Mouse (Mus musculus) lung, postnatal 0 days (tissue): ENCODE data around the gene Hipk2. TPM values are rescaled to one million over a fixed set of nuclear protein-coding genes. Genes with fewer than 3 reads are reported as not detected.

Source experiments
- ATAC-seq: fragments of 200-750 bp; cut with Nextera tagmentation; 2 replicates; pipeline ENCODE4 v1.8.0; 2017; ENCODE audit warnings: moderate library complexity
- DNase-seq: peaks from one replicate; pipeline ENCODE4 v3.0.0-alpha.2; 2016; ENCODE audit warnings: low spot score
- H3K27ac ChIP-seq: fragments of 300-500 bp; sonication (generic); 2 replicates; pipeline ENCODE4 v1.5.1; 2014; ENCODE audit warnings: antibody characterized with exemption, mild to moderate bottlenecking, low read length, mixed read lengths
- H3K27me3 ChIP-seq: fragments of 300-500 bp; sonication (generic); replicated peaks from 2 replicates; pipeline ENCODE4 v1.6.1; 2014; ENCODE audit warnings: low read length, mixed read lengths; ENCODE audit not compliant: insufficient read depth
- H3K36me3 ChIP-seq: fragments of 300-500 bp; sonication (generic); 2 replicates; pipeline ENCODE4 v1.6.1; 2014; ENCODE audit warnings: low read length, mixed read lengths; ENCODE audit not compliant: insufficient read depth
- H3K4me1 ChIP-seq: fragments of 300-500 bp; sonication (generic); 2 replicates; pipeline ENCODE4 v1.6.1; 2014; ENCODE audit warnings: antibody characterized with exemption, low read depth, low read length, mixed read lengths; ENCODE audit not compliant: insufficient read depth
- H3K4me2 ChIP-seq: fragments of 300-500 bp; sonication (generic); replicated peaks from 2 replicates; pipeline ENCODE4 v1.6.1; 2014; ENCODE audit warnings: low read depth, mild to moderate bottlenecking, low read length, moderate library complexity, mixed read lengths
- H3K4me3 ChIP-seq: fragments of 300-500 bp; sonication (generic); 2 replicates; pipeline ENCODE4 v1.5.1; 2014; ENCODE audit warnings: low read depth, low read length
- H3K9ac ChIP-seq: fragments of 300-500 bp; sonication (generic); replicated peaks from 2 replicates; pipeline ENCODE4 v1.6.1; 2014; ENCODE audit warnings: low read depth, mild to moderate bottlenecking
- H3K9me3 ChIP-seq: fragments of 300-500 bp; sonication (generic); 2 replicates; pipeline ENCODE4 v1.6.1; 2016; ENCODE audit warnings: low read length, mixed read lengths
- CTCF ChIP-seq: IDR thresholded peaks from 2 replicates; pipeline ENCODE4 v1.5.1; 2016; ENCODE audit warnings: antibody characterized with exemption, mild to moderate bottlenecking
- EP300 ChIP-seq: IDR thresholded peaks from 2 replicates; pipeline ENCODE4 v1.6.1; 2016; ENCODE audit warnings: antibody characterized with exemption, mild to moderate bottlenecking, control low read depth
- WGBS: fragments of 180-500 bp; shearing (Covaris S2); extraction: QIAGEN DNeasy Blood & Tissue Kit; methylation state at CpG from one replicate; pipeline ENCODE4 v1.1.7; 2014; 5-methylcytosine and 5-hydroxymethylcytosine counted together
- polyA plus RNA-seq: library from polyadenylated mRNA; unstranded; fragments of >200 nt; fragmentation: Nextera tagmentation; extraction: Ambion mirVana; gene quantifications from 2 replicates; pipeline ENCODE4 v1.2.1, GENCODE M21; 2015

Gene Hipk2
- polyA plus RNA-seq, 1 experiment from 2014 or later, result 18.4 TPM

- DNase-seq (peak; percentile 34), ATAC-seq (peak; percentile 44; the same call in 1 of the 2 replicates)
- Histone ChIP-seq H3K4me1 (no peaks in the 10 kb centered on the region), H3K4me3 (no peak overlapping the region), H3K36me3 (peaks cover 13% of the 10 kb centered on the region; the same call in 1 of the 2 replicates), H3K9ac (no peak overlapping the region), H3K4me2 (no peak overlapping the region), H3K9me3 (no peaks in the 10 kb centered on the region), H3K27me3 (no peaks in the 10 kb centered on the region), H3K27ac (0 out of 2 replicates have a peak overlapping the region, but pooled peaks have one; percentile 52)
- 70% methylated on average over 7 of the region's 7 CpGs for WGBS
- TF ChIP-seq CTCF, result no peak
- no peak for TF ChIP-seq EP300
Measured at GRCm38 (mm10) chr6:38743351-38743750, 132.6 kb downstream of the Hipk2 start.

GRCm38 (mm10) chr6:38742441-38742840 lies 133.5 kb downstream of the Hipk2 start:
- Histone ChIP-seq H3K4me1 (no peaks in the 10 kb centered on the region), H3K27ac (no peak overlapping the region), H3K4me2 (no peak overlapping the region), H3K27me3 (no peaks in the 10 kb centered on the region), H3K9ac (no peak overlapping the region), H3K4me3 (no peak overlapping the region), H3K36me3 (peaks cover 13% of the 10 kb centered on the region; the same call in 1 of the 2 replicates), H3K9me3 (no peaks in the 10 kb centered on the region)
- TF ChIP-seq CTCF, result no peak
- TF ChIP-seq EP300, result no peak
- 89% methylated on average over 3 of the region's 3 CpGs for WGBS
- DNase-seq (no peak), ATAC-seq (no peak)

GRCm38 (mm10) chr6:38741024-38741423 lies 134.9 kb downstream of the Hipk2 start:
- Histone ChIP-seq H3K4me2 (no peak overlapping the region), H3K4me3 (no peak overlapping the region), H3K9me3 (no peaks in the 10 kb centered on the region), H3K9ac (no peak overlapping the region), H3K27me3 (no peaks in the 10 kb centered on the region), H3K36me3 (peaks cover 21% of the 10 kb centered on the region; the same call in 1 of the 2 replicates), H3K4me1 (no peaks in the 10 kb centered on the region), H3K27ac (no peak overlapping the region)
- TF ChIP-seq CTCF (peak; percentile 42), EP300 (no peak)
- 93% methylated on average over 3 of the region's 3 CpGs for WGBS
- DNase-seq (no peak), ATAC-seq (no peak)

GRCm38 (mm10) chr6:38739266-38739665 lies 136.7 kb downstream of the Hipk2 start:
- no peak overlapping the region for H3K9ac ChIP-seq

GRCm38 (mm10) chr6:38737763-38738162 lies 138.2 kb downstream of the Hipk2 start:
- no peaks in the 10 kb centered on the region for H3K27me3 ChIP-seq
- ATAC-seq (no peak), DNase-seq (no peak)
- H3K4me2 ChIP-seq, result no peak overlapping the region
- peaks cover 15% of the 10 kb centered on the region; the same call in 1 of the 2 replicates for H3K36me3 ChIP-seq
- TF ChIP-seq EP300, result no peak
- TF ChIP-seq CTCF, result peak; percentile 54
- no peaks in the 10 kb centered on the region for H3K4me1 ChIP-seq
- no peak overlapping the region for H3K27ac ChIP-seq
- WGBS, result 47% methylated on average over 2 of the region's 2 CpGs
- H3K9me3 ChIP-seq, result no peaks in the 10 kb centered on the region
- H3K4me3 ChIP-seq, result no peak overlapping the region
- no peak overlapping the region for H3K9ac ChIP-seq

More at GRCm38 (mm10) chr6:38739266-38739665, 136.7 kb downstream of the Hipk2 start:
- ATAC-seq, result no peak
- 50% methylated on average over 3 of the region's 3 CpGs for WGBS
- H3K4me3 ChIP-seq, result no peak overlapping the region
- no peak overlapping the region for H3K4me2 ChIP-seq
- no peaks in the 10 kb centered on the region for H3K27me3 ChIP-seq
- no peaks in the 10 kb centered on the region for H3K4me1 ChIP-seq
- no peaks in the 10 kb centered on the region for H3K9me3 ChIP-seq
- TF ChIP-seq CTCF (no peak), EP300 (no peak)
- H3K36me3 ChIP-seq, result peaks cover 23% of the 10 kb centered on the region; the same call in 1 of the 2 replicates
- DNase-seq, result no peak
- H3K27ac ChIP-seq, result no peak overlapping the region

- Histone ChIP-seq H3K4me1 (no peaks in the 10 kb centered on the region), H3K27ac (no peak overlapping the region), H3K4me3 (no peak overlapping the region), H3K27me3 (no peaks in the 10 kb centered on the region), H3K9ac (no peak overlapping the region), H3K4me2 (no peak overlapping the region), H3K9me3 (no peaks in the 10 kb centered on the region), H3K36me3 (peaks cover 15% of the 10 kb centered on the region; the same call in 1 of the 2 replicates)
- DNase-seq, result peak; percentile 94
- TF ChIP-seq CTCF (peak; percentile 98), EP300 (no peak)
- ATAC-seq, result peak; percentile 88
- WGBS, result 25% methylated on average over 4 of the region's 4 CpGs
Measured at GRCm38 (mm10) chr6:38736240-38736639, 139.7 kb downstream of the Hipk2 start.

- H3K9ac ChIP-seq, result no peak overlapping the region
- 81% methylated on average over 3 of the region's 3 CpGs for WGBS
- no peak overlapping the region for H3K27ac ChIP-seq
- H3K4me1 ChIP-seq, result no peaks in the 10 kb centered on the region
- H3K27me3 ChIP-seq, result no peaks in the 10 kb centered on the region
- peaks cover 22% of the 10 kb centered on the region for H3K36me3 ChIP-seq
- no peak for ATAC-seq
- H3K4me3 ChIP-seq, result no peak overlapping the region
- H3K9me3 ChIP-seq, result no peaks in the 10 kb centered on the region
- H3K4me2 ChIP-seq, result no peak overlapping the region
- TF ChIP-seq CTCF (no peak), EP300 (no peak)
- DNase-seq, result no peak
Measured at GRCm38 (mm10) chr6:38732681-38733080, 143.3 kb downstream of the Hipk2 start.
